Mouse (Mus musculus): ENCODE data around the gene Hist1h2bj.

Gene Hist1h2bj

DNA sequence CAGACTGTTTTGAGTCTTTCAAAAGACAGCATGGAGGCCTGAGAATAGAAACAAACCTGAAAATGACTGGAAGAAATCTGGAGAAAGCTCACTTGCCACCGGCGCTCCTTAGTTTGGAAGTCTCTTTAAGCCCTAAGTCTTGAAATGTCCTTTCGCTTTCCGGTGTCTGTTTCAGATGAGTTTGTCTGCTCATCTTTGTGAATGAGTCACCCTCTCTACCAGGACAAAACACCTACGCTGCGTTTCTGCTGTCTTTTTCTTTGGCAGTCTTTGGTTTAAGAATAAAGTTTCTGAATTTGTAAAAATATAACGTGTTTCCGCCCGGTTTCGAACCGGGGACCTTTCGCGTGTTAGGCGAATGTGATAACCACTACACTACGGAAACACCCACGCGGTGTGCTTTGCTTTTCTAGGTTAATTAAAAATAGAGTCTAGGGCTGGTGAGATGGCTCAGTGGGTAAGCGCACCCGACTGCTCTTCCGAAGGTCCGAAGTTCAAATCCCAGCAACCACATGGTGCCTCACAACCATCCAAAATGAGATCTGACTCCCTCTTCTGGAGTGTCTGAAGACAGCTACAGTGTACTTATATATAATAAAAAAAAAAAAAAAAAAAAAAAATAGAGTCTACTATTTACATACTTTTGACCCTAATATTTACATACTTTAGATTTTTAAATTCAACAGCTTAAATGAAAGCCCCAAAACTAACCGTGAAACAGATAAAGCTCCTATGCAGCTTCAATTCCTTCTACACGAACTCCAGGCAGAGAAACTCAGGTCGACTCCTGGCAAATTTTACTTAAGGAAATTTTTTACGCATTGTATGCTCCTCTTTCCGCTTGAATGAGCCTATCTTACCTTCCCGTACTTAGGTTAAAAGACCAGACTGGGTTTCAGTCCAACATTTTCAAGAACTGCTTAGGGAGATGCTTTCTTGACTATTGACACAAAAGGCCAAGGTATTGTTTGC, 27.2 kb upstream of the Hist1h2bj start:
- peak; percentile 96 for DNase-seq (ENCODE audit: low read depth)

- peak; percentile 45 for DNase-seq (ENCODE audit: low read depth)
These were observed 22.8 kb upstream of the Hist1h2bj start for GRCm38 (mm10) chr13:22019934-22020835.

DNA sequence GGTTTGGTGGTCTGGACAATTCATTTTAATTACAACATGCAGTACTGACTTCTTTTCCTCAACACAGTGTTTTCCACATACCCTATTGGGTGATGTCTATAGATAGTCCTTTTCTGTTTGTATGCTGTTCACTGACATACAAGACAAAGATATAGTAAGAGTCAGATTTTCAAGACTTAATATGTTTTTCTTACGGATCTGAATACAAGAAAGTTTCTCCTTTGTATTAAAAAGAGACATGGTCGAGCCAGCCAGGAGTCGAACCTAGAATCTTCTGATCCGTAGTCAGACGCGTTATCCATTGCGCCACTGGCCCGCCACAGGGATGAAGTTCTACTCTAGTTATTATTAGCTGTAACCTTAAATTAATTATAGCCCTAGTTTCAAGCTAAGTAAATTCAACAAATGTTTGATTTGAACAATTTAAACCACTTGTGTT, 22.1 kb upstream of the Hist1h2bj start:
- peak; percentile 59 for DNase-seq (ENCODE audit: low read depth)

- DNase-seq (ENCODE audit: low read depth), result peak; percentile 39
These were observed 21.4 kb upstream of the Hist1h2bj start for GRCm38 (mm10) chr13:22021581-22021980.

GRCm38 (mm10) chr13:22022241-22022640, 20.8 kb upstream of the Hist1h2bj start:
- peak; percentile 83 for DNase-seq (ENCODE audit: low read depth)

GRCm38 (mm10) chr13:22026058-22027031, 16.7 kb upstream of the Hist1h2bj start:
- peak; percentile 88 for DNase-seq (ENCODE audit: low read depth)

DNA sequence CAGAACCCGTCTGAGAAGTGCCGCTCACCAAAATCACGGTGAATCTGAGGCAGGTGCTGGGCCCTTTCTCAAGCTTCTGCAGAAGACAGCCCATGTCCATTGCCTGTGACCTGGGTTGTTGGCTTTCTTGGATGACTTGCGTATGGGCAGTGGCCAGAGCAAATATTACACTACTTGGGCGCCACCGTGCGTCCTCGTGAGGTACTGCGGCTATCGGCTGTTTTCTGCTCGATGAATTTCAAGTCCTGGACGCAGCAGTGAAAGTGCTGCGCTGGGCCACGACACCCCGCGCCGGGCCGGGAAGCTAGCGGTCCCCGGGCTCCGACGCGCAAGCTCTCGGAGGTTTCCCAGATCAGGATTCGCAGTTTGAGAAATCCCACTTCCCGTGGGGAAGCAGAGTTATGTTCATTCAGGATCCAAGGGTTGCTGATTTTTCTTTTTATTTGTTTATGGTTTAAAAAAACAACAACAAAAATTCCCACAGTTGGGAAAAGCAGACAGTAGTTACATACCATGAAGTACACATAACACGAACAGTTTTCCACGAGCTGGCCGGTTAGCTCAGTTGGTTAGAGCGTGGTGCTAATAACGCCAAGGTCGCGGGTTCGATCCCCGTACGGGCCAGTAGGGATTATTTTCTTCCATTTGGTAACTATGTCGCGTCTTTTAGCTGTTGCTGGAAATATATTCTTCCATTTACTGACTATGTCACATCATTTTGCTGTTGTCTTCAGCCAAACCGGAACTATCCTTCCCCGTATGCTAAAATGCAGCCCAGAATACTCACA, 14.1 kb upstream of the Hist1h2bj start:
- peak; percentile 95 for DNase-seq (ENCODE audit: low read depth)

DNA sequence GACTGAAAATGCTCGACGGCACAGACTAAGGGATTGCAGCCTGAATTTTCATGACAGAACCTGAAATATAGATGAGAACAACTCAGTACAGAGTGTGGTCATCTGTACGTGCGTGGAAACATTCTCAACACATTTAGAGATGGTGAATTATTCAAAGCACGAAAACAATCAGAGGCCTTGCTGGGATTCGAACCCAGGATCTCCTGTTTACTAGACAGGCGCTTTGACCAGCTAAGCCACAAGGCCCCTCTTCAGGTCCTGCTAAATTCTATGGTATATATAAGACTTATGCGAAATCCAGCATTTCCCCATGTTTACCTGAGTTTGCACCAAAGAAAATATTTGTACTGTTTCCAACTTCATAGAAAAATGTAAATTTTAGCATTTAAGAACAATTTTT, 13.1 kb upstream of the Hist1h2bj start:
- no peak for DNase-seq (ENCODE audit: low read depth)

DNA sequence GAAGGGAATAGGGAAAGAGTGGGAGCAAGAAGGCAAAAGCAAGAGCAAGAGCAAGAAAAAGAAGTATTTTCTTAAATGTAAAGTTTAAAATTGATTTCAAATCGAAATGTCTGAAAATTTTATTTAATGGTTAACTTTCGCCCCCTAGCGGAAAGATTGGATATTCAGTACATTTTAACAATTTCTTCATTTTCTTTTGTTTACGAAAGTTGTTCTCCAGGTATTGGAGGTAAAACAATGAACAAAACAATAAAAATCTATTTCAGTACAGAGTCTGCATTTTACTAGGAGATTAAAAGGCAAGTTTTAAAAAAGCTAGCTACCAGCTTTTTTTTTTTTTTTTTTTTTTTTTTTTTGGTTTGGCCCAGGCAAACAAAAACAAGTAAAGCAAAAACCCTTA, 12.5 kb upstream of the Hist1h2bj start:
- peak; percentile 83 for DNase-seq (ENCODE audit: low read depth)

DNA sequence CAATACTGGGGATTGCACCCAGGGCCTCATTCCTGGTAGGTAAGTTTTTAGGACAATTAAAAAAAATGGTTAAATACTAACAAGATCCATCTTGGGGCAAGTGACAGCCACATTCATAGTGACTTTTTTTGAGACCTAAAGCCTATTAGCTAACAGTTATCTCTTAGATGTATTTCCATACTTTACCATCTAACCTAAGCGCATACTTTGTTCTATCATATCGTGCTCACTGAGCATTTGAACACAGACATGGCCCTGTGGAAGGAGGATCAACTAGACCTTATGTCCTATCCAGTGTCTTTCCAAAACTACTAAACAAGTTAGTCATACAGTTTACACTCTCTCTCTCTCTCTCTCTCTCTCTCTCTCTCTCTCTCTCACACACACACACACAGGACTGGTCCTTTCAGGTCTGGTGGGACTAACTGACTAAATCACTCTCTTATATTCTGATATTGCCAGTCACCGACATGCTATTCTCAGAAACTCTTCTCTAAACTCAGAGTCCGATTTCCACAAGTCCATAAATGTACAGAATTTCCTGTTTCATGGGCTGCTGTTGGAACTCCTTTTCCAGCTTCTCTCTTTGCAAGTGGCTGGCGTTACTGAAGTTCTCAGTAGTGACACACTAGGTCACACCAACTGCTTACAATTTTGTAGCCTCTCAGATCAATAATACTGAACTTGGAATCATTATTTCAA, 9.1 kb upstream of the Hist1h2bj start:
- DNase-seq (ENCODE audit: low read depth), result no peak

- DNase-seq (ENCODE audit: low read depth), result no peak
These were observed 8.4 kb upstream of the Hist1h2bj start for GRCm38 (mm10) chr13:22034443-22035266.

- peak; percentile 89 for DNase-seq (ENCODE audit: low read depth)
These were observed 7.5 kb upstream of the Hist1h2bj start, which contains the start of the genes Hist1h2ah and Hist1h2bk for GRCm38 (mm10) chr13:22035267-22036148. Gene Hist1h2ah, minus strand, starts transcription at chr13:22035568. Gene Hist1h2bk, plus strand, starts transcription at chr13:22035870.

DNA sequence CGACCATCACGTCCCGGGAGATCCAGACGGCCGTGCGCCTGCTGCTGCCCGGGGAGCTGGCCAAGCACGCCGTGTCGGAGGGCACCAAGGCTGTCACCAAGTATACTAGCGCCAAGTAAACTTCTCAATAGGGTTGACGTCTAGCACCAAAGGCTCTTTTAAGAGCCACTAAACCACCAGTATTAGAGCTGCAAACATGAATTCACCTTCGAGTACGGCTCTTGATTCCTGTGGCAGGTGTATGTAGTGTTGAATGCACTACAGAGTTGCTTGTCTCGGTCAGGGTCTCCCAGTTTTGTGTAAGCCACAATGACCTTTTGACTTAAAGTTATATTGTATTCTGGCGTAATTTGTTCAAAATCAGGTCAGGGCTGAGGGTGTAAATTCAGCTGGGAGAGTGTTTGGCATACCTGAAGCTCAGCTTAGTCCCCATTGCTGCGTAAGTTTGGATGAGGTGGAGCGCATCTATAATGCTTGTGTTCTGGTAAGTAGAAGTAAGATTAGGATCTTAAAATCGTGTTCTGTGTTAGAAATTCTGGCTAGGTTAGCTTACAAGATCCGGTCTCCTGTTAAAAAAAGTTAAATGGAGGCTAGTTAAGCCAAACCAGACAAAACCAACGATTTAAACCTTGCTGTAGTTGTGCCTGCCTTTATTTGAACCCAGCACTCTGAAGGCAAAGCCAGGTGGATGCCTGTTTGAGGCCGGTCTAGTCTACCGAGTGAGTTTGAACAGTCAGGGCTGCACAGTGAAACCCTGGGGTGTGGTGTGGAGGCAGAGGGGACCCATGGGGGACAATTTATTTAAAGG, 6.7 kb upstream of the Hist1h2bj start:
- DNase-seq (ENCODE audit: low read depth), result peak; percentile 54

DNA sequence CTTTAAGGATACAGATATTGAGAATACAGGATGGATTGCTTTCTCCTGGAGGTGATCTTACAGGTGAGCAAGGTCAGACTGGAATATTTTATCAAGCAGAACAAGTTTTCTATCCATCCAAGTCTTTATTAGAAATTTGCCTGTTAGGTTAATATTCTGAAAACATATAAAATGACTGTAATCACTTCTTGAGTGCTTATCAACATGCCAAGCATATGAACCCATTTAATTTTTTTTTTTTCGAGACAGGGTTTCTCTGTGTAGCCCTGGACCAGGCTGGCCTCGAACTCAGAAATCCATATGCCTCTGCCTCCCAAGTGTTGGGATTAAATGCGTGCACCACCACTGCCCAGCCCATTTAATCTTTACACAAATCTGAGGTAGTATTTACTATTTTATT, 6.0 kb upstream of the Hist1h2bj start:
- DNase-seq (ENCODE audit: low read depth), result no peak

DNA sequence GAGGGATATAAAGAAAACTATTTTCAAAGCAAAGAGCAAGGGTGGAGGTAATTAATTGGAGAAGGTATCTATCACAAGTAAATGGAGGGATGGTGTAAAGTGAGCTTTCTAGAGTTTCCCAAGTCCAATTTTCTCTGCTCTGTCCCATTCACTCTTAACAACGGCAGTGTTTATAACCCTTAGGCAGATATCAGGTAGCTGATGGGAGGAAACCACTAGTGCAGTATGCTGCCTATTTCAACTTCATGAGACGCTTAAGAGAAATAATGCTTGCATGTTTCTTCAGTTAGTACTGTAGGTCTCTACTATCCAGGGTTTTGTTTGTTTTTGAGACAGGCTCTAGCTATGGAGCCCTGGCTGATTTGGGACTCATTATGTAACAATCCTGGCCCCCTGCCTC, 5.6 kb upstream of the Hist1h2bj start:
- no peak for DNase-seq (ENCODE audit: low read depth)

- DNase-seq (ENCODE audit: low read depth), result no peak
These were observed 3.6 kb upstream of the Hist1h2bj start for GRCm38 (mm10) chr13:22039364-22039763.

GRCm38 (mm10) chr13:22039951-22040463, 3.0 kb upstream of the Hist1h2bj start:
- peak; percentile 9 for DNase-seq (ENCODE audit: low read depth)

Measured in naive thymus-derived CD4-positive, alpha-beta T cell, adult 2 months (primary cell).